Mouse (Mus musculus): ENCODE measurements around the gene Pbdc1. TPM values are rescaled to one million over a fixed set of nuclear protein-coding genes. Genes with fewer than 3 reads are reported as not detected.
"Not testable (repeated sequence)": the region's sequence is repeated elsewhere in the genome, so short reads cannot be mapped to it uniquely, and the experiment has no call there.

The Pbdc1 gene
- polyA plus RNA-seq, 1 experiment = not detected

DNA sequence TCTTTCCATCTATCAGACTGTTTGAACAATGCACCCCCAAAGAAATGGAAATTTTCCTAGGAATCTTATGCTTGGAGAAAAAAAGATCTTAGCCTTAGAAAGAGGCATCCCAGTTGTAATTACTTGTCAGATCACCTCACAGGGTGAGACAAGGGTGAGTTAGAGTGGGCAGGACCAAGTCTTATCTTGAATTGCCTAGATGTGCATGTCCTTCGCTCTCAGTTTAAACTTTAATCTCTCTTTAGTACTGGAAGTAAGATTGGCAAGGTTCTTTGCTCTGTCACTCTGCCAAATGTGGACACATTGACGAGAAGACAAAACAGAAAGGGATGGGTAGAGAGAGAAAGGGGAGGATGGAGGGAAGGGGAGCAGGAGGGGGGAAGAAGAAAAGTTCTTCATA is 35.4 kb downstream of the Pbdc1 start:
- TF ChIP-seq POLR2A (IDR thresholded peaks at IDR 0.05; ENCODE audit: insufficient read depth, low read depth, low read length) = no peak
- TF ChIP-seq CTCF (IDR thresholded peaks at IDR 0.05; ENCODE audit: insufficient read depth, low read depth, low read length) = no peak
- H3K27ac ChIP-seq (ENCODE audit: insufficient read depth, low read depth, low read length) = no peak overlapping the region
- no peaks in the 10 kb centered on the region for H3K4me1 ChIP-seq (ENCODE audit: control insufficient read depth, insufficient read depth, low read length)
- WGBS = 60% methylated on average over 2 of the region's 2 CpGs
- no peak overlapping the region for H3K4me3 ChIP-seq (ENCODE audit: insufficient read depth, low read depth, low read length)

DNA sequence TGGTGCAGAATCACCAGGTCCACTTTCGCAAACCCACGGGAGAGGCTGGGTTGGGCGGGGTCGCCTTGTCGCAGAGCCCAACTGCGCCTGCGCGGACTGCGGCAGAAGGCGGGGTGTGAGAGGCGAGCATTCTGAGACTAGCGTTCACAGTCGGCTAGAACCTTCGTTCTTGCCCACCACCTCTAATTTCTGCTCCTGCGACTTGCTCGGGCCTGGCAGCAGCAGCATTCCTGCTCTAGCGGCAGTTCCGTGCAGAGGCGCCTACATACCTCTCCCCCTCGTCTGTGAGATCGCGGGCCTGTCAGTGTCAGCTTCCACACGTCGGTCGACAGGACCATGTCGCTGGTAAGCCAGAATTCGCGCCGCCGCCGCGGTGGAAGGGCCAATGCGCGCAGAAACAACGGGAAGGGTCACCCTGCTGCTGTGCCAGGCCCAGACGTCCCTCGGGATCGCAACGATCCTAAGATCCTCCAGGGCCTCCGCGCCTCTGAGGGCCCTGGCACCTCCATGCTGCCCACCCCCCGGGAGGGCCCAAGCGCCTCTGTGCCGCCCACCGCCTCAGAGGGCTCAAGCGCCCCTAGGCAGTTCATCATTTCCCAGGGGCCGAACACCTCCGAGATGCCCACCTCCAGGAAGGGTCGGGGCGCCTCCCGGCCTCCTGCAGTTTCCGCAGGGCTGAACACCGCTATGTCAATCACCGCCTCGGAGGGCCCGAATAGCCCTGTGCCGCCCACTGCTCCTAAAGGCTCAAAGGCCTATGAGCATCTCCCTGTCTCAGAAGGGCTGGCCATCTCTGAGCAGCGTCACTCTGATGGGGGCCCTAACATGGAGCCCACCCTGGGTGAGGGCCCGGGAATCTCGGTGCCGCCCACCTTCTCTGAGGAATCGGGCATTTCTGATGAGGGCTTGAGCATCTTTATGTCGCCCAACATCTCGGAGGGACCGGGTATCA is 41.0 kb downstream of the Pbdc1 start, which contains the start of gene Magee1:
Magee1 (plus strand) TSS at position 104 of the 952 bp plus-strand sequence.
- Histone ChIP-seq H3K4me3 (ENCODE audit: insufficient read depth, low read depth, low read length) (peak within 1 kb of the TSS; percentile 82), H3K27ac (ENCODE audit: insufficient read depth, low read depth, low read length) (peak within 1 kb of the TSS; percentile 63), H3K4me1 (ENCODE audit: control insufficient read depth, insufficient read depth, low read length) (peaks cover 11% of the 10 kb centered on the region)
- TF ChIP-seq CTCF (IDR thresholded peaks at IDR 0.05; ENCODE audit: insufficient read depth, low read depth, low read length) (no peak), POLR2A (IDR thresholded peaks at IDR 0.05; ENCODE audit: insufficient read depth, low read depth, low read length) (peak; percentile 65; the same call in 1 of the 2 replicates)
- WGBS = 15% methylated on average over 65 of the region's 65 CpGs

DNA sequence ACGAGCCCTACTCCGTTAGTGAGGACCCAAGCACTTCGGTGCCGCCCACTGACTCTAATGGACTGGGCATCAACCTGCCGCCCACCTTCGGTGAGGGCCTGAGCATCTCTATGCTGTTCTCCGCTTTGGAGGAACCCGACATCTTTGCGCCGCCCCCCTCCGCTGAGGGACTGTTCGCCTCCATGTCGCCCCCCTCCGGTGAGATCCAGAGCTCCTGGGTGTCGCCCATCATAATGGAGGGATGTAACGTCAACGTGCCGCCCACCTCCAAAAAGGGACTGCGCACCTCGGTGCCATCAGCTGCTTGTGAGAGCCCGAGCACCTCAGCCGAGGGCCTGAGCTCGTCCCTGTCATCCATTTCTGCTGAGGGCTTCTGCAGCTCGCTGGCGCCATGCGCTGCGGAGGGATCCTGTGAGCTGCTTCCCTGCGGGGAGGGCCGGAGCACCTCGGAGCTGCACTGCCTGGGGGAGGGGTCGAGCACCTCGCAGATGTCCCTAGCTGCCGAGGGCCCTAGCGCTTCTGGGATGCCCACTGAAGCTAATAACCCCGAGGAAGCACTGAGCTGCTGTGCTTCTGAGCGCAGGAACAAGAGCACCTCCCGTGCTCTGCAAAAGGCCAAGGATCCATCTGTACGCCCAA is 41.8 kb downstream of the Pbdc1 start:
- WGBS = 17% methylated on average over 38 of the region's 38 CpGs
- peak overlapping the region; percentile 63 for H3K27ac ChIP-seq (ENCODE audit: insufficient read depth, low read depth, low read length)
- no peak for TF ChIP-seq POLR2A (IDR thresholded peaks at IDR 0.05; ENCODE audit: insufficient read depth, low read depth, low read length)
- TF ChIP-seq CTCF (IDR thresholded peaks at IDR 0.05; ENCODE audit: insufficient read depth, low read depth, low read length) = peak; percentile 31

DNA sequence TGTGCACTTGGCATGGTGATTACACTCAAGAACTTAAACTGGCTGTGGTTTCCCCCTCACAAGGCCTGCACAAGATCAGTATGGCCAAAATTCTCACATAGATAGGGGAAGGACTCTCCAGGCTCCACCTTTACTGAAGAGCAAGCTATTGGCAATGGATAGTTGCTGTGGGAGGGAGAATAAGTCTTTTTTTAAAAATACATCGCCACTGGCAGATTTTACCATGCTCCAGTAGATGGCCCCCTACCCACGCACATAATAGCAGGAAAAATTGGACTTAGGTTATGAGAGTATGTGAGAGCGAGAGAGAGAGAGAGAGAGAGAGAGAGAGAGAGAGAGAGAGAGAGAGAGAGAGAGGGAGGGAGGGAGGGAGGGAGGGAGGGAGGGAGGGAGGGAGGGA is 45.3 kb downstream of the Pbdc1 start:
- no peak overlapping the region for H3K27ac ChIP-seq (ENCODE audit: insufficient read depth, low read depth, low read length)

More for the DNA sequence above, 41.8 kb downstream of the Pbdc1 start:
- Histone ChIP-seq H3K4me3 (ENCODE audit: insufficient read depth, low read depth, low read length) (peak overlapping the region; percentile 82), H3K4me1 (ENCODE audit: control insufficient read depth, insufficient read depth, low read length) (peaks cover 11% of the 10 kb centered on the region)

DNA sequence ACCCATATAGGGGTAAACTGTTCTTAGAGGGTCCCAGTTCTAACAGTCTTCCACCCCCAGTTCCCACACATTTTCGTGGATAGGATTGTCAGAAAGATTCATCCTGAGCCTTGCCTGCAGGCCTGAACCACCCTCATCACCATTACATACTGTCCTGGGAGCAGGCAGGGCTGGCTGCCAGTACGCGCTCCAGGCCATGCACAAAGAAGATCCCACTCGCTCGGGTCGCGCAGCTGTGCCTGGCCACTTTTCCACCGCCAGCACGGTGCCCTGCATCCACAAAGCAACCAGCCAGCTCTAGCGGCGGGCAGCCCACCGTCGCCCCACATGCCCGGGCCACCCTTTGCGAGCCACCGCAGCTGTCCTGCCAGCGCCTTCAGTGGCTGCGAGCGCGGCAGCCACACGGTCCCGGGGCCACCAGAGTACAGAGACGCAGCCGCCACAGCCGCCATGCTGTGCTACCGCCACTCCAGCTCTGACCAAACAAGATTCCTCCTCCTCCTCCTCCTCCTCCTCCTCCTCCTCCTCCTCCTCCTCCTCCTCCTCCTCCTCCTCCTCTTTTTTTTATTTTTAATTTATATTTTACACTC is 72.4 kb downstream of the Pbdc1 start:
- H3K4me3 ChIP-seq (ENCODE audit: insufficient read depth, low read depth, low read length) = peak overlapping the region; percentile 26; the same call in 1 of the 2 replicates
- H3K4me1 ChIP-seq (ENCODE audit: control insufficient read depth, insufficient read depth, low read length) = no peaks in the 10 kb centered on the region
- no peak overlapping the region for H3K27ac ChIP-seq (ENCODE audit: insufficient read depth, low read depth, low read length)
- WGBS = 56% methylated on average over 16 of the region's 26 CpGs
- TF ChIP-seq CTCF (IDR thresholded peaks at IDR 0.05; ENCODE audit: insufficient read depth, low read depth, low read length) = no peak
- no peak for TF ChIP-seq POLR2A (IDR thresholded peaks at IDR 0.05; ENCODE audit: insufficient read depth, low read depth, low read length)

More for the DNA sequence above, 45.3 kb downstream of the Pbdc1 start:
- peaks cover 11% of the 10 kb centered on the region for H3K4me1 ChIP-seq (ENCODE audit: control insufficient read depth, insufficient read depth, low read length)
- TF ChIP-seq CTCF (IDR thresholded peaks at IDR 0.05; ENCODE audit: insufficient read depth, low read depth, low read length) (no peak), POLR2A (IDR thresholded peaks at IDR 0.05; ENCODE audit: insufficient read depth, low read depth, low read length) (no peak)
- H3K4me3 ChIP-seq (ENCODE audit: insufficient read depth, low read depth, low read length) = no peak overlapping the region
- 9% methylated on average over 2 of the region's 3 CpGs for WGBS

DNA sequence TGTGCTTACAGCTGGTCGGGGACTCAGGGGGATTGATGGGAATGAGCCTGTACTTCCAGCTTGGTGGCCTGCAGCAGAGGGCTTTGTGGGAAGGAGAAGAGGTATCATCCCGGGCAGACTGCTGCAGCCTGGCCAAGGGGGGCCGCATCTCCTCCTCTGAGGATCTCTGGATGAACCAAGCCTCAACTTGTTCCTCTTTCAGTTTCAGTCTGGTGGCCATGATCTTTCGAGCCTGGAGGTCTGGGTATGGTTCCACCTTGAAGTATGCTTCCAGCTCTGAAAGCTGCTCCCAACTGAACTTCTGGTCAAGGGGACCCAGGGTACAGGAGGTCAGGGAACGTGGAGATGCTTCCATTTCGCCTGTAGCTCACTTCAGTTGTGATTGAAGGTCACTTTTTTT is 85.5 kb downstream of the Pbdc1 start:
- not testable (repeated sequence) for H3K4me1 ChIP-seq (ENCODE audit: control insufficient read depth, insufficient read depth, low read length); H3K4me3 ChIP-seq (ENCODE audit: insufficient read depth, low read depth, low read length); H3K27ac ChIP-seq (ENCODE audit: insufficient read depth, low read depth, low read length)
- WGBS = 82% methylated on average over 6 of the region's 6 CpGs

Other genes starting within 250 kb of the Pbdc1 start
- not detected in 2 replicates for gene Magee2, start 222.5 kb upstream of the Pbdc1 start, polyA plus RNA-seq (2012; ENCODE audit: insufficient read depth, insufficient read length, low replicate concordance, missing spikeins)
- gene Magee1, start 40.6 kb downstream of the Pbdc1 start, polyA plus RNA-seq (2012; ENCODE audit: insufficient read depth, insufficient read length, low replicate concordance, missing spikeins) = not detected in 2 replicates

Measured in olfactory bulb, adult 2 months (tissue).